Mouse (Mus musculus) erythroblast, embryonic 14.5 days (primary cell): ENCODE data around the gene Sema4f. TPM values are rescaled to one million over a fixed set of nuclear protein-coding genes. Genes with fewer than 3 reads are reported as not detected.

Source experiments
- H3K27me3 ChIP-seq: 2 replicates; pipeline ENCODE4 v1.6.1; 2012; ENCODE audit warnings: inconsistent platforms; ENCODE audit not compliant: control insufficient read depth
- H3K36me3 ChIP-seq: 2 replicates; pipeline ENCODE4 v1.6.1; 2012; ENCODE audit warnings: mild to moderate bottlenecking, inconsistent platforms; ENCODE audit not compliant: control insufficient read depth
- H3K4me1 ChIP-seq: 2 replicates; pipeline ENCODE4 v1.6.1; 2012; ENCODE audit warnings: inconsistent platforms; ENCODE audit not compliant: control insufficient read depth
- H3K4me3 ChIP-seq: replicated peaks from 2 replicates; pipeline ENCODE3; 2012; ENCODE audit warnings: moderate library complexity, mild to moderate bottlenecking, inconsistent platforms
- H3K9me3 ChIP-seq: 2 replicates; pipeline ENCODE4 v1.6.1; 2012; ENCODE audit warnings: low read length, inconsistent platforms, mixed read lengths; ENCODE audit not compliant: control insufficient read depth
- GATA1 ChIP-seq: IDR thresholded peaks from 2 replicates; pipeline ENCODE4 v1.6.1; 2012; ENCODE audit warnings: low read length, inconsistent platforms, mixed read lengths
- TAL1 ChIP-seq: IDR thresholded peaks from 3 replicates; pipeline ENCODE4 v1.6.1; 2012; ENCODE audit warnings: low read length, inconsistent platforms, mixed read lengths
- polyA plus RNA-seq: library from polyadenylated mRNA; stranded (reverse); fragments of >175 nt; gene quantifications from 2 replicates; pipeline ENCODE4 v1.2.3, GENCODE M21; 2012

The Sema4f gene
- polyA plus RNA-seq, 1 experiment, result not detected

DNA sequence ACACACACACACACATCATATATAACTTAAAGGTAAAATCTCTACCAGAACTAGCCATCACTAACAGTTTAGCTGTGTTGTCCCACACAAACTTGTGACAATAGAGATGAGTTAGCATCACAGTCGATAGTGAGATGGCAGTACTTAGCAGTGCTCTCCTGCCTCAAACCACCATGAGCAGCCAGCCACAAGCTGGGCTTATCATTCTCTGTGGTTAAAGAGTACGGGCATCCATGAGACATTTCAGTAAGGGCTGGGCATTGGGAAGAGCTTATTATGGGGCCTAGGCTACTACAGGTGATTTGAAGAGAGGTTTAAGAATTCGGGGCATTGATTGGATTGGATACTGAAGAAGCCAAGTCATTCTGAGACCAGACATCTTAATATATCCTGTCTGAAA, 32.6 kb downstream of the Sema4f start:
- Histone ChIP-seq H3K36me3 (no peaks in the 10 kb centered on the region), H3K4me3 (no peak overlapping the region), H3K27me3 (peaks cover 15% of the 10 kb centered on the region), H3K4me1 (peaks cover 6% of the 10 kb centered on the region), H3K9me3 (no peaks in the 10 kb centered on the region)
- no peak for TF ChIP-seq GATA1
- no peak for TF ChIP-seq TAL1

- Histone ChIP-seq H3K4me1 (no peaks in the 10 kb centered on the region), H3K4me3 (no peak overlapping the region), H3K36me3 (no peaks in the 10 kb centered on the region), H3K27me3 (peaks cover 19% of the 10 kb centered on the region), H3K9me3 (no peaks in the 10 kb centered on the region)
- no peak for TF ChIP-seq TAL1
- TF ChIP-seq GATA1, result no peak
Observed at GRCm38 (mm10) chr6:82902559-82902958, 37.0 kb downstream of the Sema4f start.

DNA sequence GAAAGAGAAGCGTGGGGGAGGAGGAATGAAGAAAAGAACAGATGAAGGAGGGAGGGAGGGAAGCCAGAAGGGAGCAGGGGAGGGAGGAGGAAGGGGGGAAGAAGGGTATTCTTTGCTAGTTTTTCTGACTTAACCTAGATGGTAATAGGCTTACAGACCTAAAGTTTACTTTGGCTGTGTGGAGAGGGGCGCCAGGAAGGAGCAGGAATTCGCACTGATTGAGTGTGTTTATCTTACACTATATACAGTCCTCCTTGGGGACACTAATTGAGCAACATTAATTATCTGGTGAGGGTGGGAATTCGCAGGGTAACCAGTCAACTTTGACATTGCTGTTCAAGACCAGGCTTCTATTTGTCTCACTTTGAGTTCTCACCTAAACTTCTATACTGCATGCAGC, 40.8 kb downstream of the Sema4f start:
- Histone ChIP-seq H3K36me3 (no peaks in the 10 kb centered on the region), H3K27me3 (peaks cover 11% of the 10 kb centered on the region), H3K4me1 (no peaks in the 10 kb centered on the region), H3K4me3 (no peak overlapping the region), H3K9me3 (no peaks in the 10 kb centered on the region)
- TF ChIP-seq GATA1, result no peak
- no peak for TF ChIP-seq TAL1

GRCm38 (mm10) chr6:82898227-82898626, 41.3 kb downstream of the Sema4f start:
- Histone ChIP-seq H3K36me3 (no peaks in the 10 kb centered on the region), H3K9me3 (no peaks in the 10 kb centered on the region), H3K27me3 (peaks cover 7% of the 10 kb centered on the region), H3K4me3 (no peak overlapping the region), H3K4me1 (no peaks in the 10 kb centered on the region)
- TF ChIP-seq TAL1, result no peak
- TF ChIP-seq GATA1, result no peak

GRCm38 (mm10) chr6:82897311-82897710, 42.3 kb downstream of the Sema4f start:
- Histone ChIP-seq H3K4me1 (no peaks in the 10 kb centered on the region), H3K27me3 (peaks cover 3% of the 10 kb centered on the region), H3K36me3 (no peaks in the 10 kb centered on the region), H3K4me3 (no peak overlapping the region), H3K9me3 (no peaks in the 10 kb centered on the region)
- TF ChIP-seq GATA1, result no peak
- TF ChIP-seq TAL1, result no peak

- Histone ChIP-seq H3K9me3 (no peaks in the 10 kb centered on the region), H3K27me3 (no peaks in the 10 kb centered on the region; the same call in none of the 2 replicates), H3K4me3 (no peak overlapping the region), H3K4me1 (no peaks in the 10 kb centered on the region), H3K36me3 (no peaks in the 10 kb centered on the region)
- TF ChIP-seq TAL1, result no peak
- TF ChIP-seq GATA1, result no peak
Observed at GRCm38 (mm10) chr6:82893415-82893814, 46.2 kb downstream of the Sema4f start.

DNA sequence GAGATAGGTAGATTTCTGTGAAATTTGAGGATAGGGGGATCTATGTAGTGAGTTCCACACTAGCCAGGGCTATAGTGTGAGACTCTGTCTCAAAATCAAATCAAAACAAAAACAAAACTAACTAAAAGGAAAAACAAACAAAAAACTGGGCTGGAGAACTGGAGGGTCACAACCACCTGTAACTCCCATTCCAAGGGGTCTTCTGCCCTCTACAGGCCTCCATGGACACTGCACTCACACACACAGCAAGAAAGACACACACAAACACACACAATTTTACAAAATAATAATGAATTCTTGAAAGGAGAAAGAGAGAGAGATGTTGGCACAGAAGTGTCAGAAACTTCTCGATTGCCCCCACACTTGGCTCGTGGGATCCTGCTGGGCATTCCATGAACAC, 47.0 kb downstream of the Sema4f start:
- Histone ChIP-seq H3K9me3 (no peaks in the 10 kb centered on the region), H3K36me3 (no peaks in the 10 kb centered on the region), H3K4me1 (no peaks in the 10 kb centered on the region), H3K27me3 (no peaks in the 10 kb centered on the region; the same call in 1 of the 2 replicates), H3K4me3 (no peak overlapping the region)
- TF ChIP-seq TAL1 (no peak), GATA1 (no peak)

DNA sequence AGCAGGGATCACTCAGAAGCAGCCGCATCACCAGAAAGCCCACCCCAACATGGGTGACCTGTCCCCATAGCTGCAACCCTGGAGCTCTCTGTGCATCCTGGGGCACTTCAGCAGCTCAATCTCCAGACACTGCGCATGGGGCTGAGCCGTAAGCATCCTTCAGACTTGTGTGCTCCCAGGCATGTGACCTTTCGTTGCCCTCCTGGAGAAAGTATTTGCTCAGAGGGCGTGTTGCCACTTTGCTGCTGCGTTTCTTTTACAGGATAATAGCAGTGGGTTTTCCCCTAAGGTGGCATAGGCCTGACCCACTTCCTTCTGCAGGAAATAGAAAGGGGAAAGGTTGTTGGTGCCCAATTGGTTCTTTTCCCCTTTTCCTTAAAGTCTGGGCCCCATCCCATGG, 48.1 kb downstream of the Sema4f start:
- no peaks in the 10 kb centered on the region for H3K9me3 ChIP-seq
- H3K36me3 ChIP-seq, result no peaks in the 10 kb centered on the region
- H3K4me1 ChIP-seq, result no peaks in the 10 kb centered on the region
- H3K4me3 ChIP-seq, result no peak overlapping the region
- TF ChIP-seq GATA1, result no peak
- no peak for TF ChIP-seq TAL1
- H3K27me3 ChIP-seq, result no peaks in the 10 kb centered on the region; the same call in 1 of the 2 replicates

- H3K4me1 ChIP-seq, result no peaks in the 10 kb centered on the region
- H3K9me3 ChIP-seq, result no peaks in the 10 kb centered on the region
- no peaks in the 10 kb centered on the region for H3K27me3 ChIP-seq
- TF ChIP-seq TAL1 (no peak), GATA1 (no peak)
- H3K36me3 ChIP-seq, result no peaks in the 10 kb centered on the region
- no peak overlapping the region for H3K4me3 ChIP-seq
Observed at GRCm38 (mm10) chr6:82886330-82886729, 53.2 kb downstream of the Sema4f start.

DNA sequence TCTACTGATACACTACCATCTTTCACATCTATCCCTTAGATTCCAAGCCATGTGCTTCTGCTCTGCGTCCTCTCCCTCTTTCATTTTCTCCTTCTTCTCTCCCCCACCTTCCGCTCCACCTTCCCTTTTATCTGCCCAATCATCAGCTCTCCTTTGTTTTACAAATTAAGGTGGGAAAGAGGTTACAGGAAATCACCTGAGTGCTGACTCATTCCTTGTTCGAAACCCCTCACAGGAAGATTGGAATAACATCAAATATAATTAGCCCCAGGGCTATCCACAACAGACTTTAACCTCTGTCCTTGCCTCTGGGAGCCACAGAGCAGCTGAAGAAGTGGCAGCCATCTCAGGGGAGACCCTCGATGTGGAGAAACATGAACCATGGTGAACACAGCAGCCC, 53.7 kb downstream of the Sema4f start:
- H3K27me3 ChIP-seq, result no peaks in the 10 kb centered on the region
- H3K4me3 ChIP-seq, result no peak overlapping the region
- TF ChIP-seq GATA1, result no peak
- no peak for TF ChIP-seq TAL1

More for the DNA sequence above, 53.7 kb downstream of the Sema4f start:
- H3K4me1 ChIP-seq, result no peaks in the 10 kb centered on the region
- H3K36me3 ChIP-seq, result no peaks in the 10 kb centered on the region
- H3K9me3 ChIP-seq, result no peaks in the 10 kb centered on the region
